Mouse (Mus musculus) kidney, postnatal 4 days (tissue): ENCODE data around the gene Nptx2.

Source experiments
- DNase-seq, 2 experiments: peaks; one replicate each; pipeline ENCODE4 v3.0.0; 2021; ENCODE audit warnings: mixed read lengths in 2 of 2

The Nptx2 gene

GRCm38 (mm10) chr5:144545653-144546422, at the start of gene Nptx2:
Nptx2 (plus strand) TSS chr5:144545902.
- DNase-seq = peak; percentile 82 to 87

DNA sequence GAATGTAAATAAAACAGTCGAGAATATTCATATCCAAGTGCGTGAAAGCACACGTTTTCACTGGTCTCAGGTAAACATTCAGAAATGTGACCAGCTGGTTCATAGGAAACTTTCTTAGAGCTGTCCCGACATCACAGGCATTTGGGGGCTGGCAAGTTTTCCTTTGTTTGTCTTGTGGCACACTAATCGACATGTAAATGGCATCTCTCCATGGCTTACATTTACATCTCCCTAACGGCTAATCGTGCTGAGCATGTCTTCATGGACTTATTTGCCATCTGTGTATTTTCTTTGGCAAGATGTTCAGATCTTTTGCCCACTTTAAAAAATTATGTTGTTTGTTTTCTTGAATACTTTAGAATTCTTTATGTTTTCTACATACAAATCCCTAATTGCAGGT, 49.2 kb upstream of the Nptx2 start:
- DNase-seq = no peak

GRCm38 (mm10) chr5:144504239-144504638, 41.5 kb upstream of the Nptx2 start:
- DNase-seq = no peak

DNA sequence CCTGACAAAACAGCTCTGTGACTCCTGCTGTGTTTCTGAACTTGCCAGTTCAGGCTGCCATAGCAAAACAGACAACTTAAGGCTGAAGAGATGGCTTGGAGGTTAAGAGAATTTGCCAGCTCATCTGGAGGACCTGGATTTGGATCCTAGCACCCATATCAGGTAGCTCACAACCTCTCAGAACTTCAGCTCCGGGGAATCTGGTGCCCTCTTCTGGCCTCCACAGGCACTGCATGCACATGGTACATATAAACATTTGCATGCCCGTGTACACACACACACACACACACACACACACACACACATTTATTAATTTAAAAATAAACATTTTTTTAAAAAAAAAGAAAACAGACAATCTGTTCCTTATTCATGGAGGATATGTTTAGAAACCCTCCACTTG, 40.0 kb upstream of the Nptx2 start:
- no peak for DNase-seq

DNA sequence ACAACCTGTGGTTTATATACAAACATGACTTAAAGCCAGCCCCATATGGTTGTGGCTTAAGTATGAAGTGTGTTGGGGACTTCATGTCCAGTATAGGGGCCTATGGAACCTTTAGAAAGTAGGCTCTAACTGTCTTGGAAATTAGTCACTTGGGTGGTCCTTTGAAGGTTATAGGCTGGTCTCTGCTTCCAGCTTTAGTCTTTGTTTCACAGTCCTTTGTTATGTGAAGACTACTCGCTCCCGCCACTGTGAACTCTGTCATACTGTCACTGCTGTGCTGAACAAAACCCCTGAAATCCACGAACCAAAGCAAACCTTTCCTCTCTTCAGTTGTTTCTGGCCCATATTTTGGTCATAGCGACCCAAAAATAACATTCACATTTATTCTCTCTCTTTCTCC, 39.5 kb upstream of the Nptx2 start:
- DNase-seq = no peak

GRCm38 (mm10) chr5:144506689-144507552, 38.8 kb upstream of the Nptx2 start:
- no peak for DNase-seq

DNA sequence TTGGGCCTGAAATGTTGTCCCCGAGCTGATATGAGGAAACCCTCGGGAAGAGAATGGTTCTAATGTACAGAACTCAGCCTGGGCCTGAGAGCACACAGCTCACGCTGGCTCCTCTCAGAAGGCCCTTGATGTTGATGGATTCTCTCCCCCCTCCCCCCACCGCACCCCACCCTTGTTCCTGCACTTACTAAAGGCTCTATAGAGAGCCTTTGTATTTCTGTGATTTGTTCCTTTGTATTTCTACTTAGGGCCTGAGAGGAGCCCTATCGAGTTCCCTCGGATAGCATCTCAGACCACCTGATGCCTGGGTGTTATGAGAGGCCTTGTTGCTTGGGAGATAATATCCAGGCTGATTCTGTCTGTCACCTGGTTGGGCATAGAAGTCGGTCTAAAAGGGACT, 36.3 kb upstream of the Nptx2 start:
- no peak for DNase-seq

DNA sequence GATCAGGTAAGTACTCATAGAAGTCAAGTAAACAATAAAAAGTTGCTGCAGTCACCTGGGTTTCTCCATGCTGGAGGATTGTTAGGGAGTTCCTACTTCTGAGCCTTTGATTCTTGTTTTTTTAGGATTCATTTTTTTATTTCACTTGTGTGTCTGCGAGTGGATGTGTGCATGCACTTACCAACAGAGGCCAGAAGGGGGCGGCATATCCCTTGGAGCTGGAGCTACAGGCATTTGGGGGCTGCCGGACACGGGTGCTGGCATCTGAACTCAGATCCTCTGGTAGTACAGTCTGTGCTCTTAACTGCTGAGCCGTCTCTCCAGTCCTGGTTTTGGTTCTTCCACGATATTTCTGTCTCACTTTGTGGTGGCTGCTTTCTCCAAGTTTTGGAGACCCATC, 31.0 kb upstream of the Nptx2 start:
- DNase-seq = peak; percentile 14

DNA sequence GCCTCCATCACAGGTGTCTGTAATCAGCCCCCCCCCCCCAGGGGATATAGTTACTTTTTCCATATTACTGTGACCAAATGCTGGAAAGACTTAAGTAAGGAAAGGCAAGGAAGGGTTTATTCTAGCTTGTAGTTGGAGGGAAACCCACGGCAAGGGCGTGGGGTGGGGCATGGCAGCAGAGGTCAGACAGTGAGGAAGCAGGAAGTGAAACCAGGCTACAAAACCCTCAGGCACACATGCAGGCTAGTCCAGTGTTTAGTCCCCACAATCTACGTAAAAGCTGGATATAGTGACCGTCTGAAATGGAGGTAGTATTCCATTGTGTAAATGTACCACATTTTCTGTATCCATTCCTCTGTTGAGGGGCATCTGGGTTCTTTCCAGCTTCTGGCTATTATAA, 30.5 kb upstream of the Nptx2 start:
- no peak for DNase-seq

GRCm38 (mm10) chr5:144520096-144520495, 25.6 kb upstream of the Nptx2 start:
- DNase-seq = no peak

GRCm38 (mm10) chr5:144524774-144525173, 20.9 kb upstream of the Nptx2 start:
- DNase-seq = no peak

GRCm38 (mm10) chr5:144529123-144529522, 16.6 kb upstream of the Nptx2 start:
- DNase-seq = no peak

- DNase-seq = peak; percentile 36 to 57
Observed at GRCm38 (mm10) chr5:144542711-144543308, 2.9 kb upstream of the Nptx2 start.

GRCm38 (mm10) chr5:144546423-144546995, 807 bp downstream of the Nptx2 start:
- peak; percentile 12 to 25 for DNase-seq

DNA sequence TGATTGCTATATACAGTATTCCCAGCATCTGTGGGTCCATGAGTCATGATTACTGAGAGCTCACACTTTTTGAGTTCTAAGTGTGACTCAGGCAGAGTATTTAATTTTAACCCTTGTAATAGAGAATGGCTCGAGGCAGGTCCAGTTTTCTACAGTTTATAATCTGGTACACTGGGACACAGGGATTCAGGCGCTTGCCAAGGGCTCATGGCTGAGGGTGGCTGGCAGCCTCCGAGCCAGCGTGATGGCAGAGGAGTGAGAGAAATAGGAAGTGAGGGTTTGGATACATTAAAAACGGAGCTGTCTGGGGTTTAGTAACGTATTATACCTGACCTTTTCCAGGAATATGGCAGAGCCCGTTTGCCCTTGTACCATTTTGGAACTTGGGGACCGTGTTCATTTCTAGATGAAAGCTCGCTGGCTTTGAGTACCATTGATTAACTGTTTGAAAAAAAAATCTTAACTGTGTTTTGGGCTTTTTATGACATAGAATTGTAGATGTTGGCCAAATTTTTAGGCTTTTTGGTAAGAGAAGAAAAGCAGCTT, 1.7 kb downstream of the Nptx2 start:
- no peak for DNase-seq

DNA sequence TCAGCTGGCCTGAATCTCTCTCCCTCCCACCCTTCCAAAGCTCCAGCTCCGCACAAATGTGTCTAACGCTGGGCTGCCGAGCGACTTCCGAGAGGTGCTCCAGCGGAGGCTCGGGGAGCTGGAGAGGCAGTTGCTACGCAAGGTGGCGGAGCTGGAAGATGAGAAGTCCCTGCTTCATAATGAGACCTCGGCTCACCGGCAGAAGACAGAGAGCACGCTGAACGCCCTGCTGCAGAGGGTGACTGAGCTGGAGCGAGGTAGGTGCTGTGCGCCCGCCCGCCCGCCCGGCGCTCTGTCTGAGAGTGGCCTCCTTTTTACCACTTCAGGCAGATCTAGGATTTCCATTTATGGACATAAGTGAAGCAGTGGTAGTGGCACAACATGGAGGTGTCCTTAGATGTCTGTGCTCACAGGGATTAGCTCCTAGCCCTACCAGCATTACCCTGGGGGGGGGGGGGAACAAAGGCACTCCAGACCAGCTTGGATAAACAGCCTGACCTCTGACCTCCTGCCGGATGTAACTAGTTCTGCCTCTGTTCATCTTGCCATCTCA, 2.5 kb downstream of the Nptx2 start:
- DNase-seq = peak; percentile 26 to 33

DNA sequence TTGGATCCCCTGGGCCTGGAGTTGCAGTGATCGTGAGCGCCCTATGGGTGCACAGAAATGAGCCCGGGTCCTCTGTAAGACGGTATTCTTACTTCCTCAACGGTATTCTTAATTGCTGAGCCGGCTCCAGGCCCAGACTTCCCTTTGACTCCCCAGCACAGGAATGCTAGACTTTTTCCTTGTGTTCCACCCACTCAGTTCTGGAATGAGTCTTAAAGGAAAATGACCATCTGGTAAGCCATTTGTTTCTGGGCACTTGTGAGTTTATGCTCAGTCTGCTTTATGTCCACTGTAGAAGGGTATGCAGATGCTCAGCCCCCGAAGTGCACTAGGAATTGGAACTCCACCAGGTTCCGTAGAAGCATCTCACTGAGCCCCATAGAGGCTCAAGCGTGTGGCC, 4.3 kb downstream of the Nptx2 start:
- no peak for DNase-seq

- no peak for DNase-seq
Observed at GRCm38 (mm10) chr5:144550622-144551137, 5.0 kb downstream of the Nptx2 start.

- no peak for DNase-seq
Observed at GRCm38 (mm10) chr5:144556710-144557109, 11.0 kb downstream of the Nptx2 start.

- peak in 1 of 2 experiments; percentile 12 for DNase-seq
Observed at GRCm38 (mm10) chr5:144557363-144557762, 11.7 kb downstream of the Nptx2 start.

DNA sequence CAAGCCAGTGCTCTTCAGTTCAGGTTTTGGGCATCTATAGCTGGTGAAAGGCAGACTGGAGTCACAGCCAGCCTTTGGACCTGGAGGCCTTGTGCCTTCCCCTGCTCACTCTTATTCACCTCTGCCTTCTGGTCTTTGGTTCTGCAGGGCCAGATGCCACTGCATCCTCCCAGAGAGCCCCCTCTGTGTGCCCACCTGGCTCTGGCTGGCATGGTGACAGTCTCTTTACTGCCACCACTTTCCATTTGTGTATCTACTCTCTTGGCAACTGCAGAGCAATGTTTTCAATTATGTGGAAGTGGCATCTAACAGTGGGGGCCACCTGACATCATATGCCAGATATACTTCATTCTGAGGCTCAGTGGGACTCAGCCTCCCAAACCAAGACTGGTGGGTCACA, 12.8 kb downstream of the Nptx2 start:
- no peak for DNase-seq

- DNase-seq = no peak
Observed at GRCm38 (mm10) chr5:144565739-144566138, 20.0 kb downstream of the Nptx2 start.
